Mouse (Mus musculus) MEL (cell line): ENCODE results near the gene Gm17581. TPM values are rescaled to one million over a fixed set of nuclear protein-coding genes. Genes with fewer than 3 reads are reported as not detected.

Experiments used
- DNase-seq: peaks from one replicate; pipeline ENCODE4 v3.0.0; 2011; ENCODE audit warnings: low read depth, low spot score
- H3K27ac ChIP-seq: 2 replicates; pipeline ENCODE4 v1.5.1; 2012; ENCODE audit warnings: low read depth, mild to moderate bottlenecking, control low read depth, low read length, moderate library complexity; ENCODE audit not compliant: control insufficient read depth
- H3K27me3 ChIP-seq, 2 experiments: fragments of 150-350 bp in 1 of 2; sonication (generic) in 1 of 2; 2 replicates each; pipeline ENCODE4 v1.6.1; 2012; ENCODE audit warnings: low read length in 2 of 2, mild to moderate bottlenecking in 2 of 2, improper control_type of control experiment in 1 of 2, moderate library complexity in 1 of 2; ENCODE audit not compliant: insufficient read depth in 2 of 2, control insufficient read depth in 1 of 2
- H3K36me3 ChIP-seq, 2 experiments: 2 replicates each; pipeline ENCODE4 v1.6.1; 2012 to 2014; ENCODE audit warnings: low read length in 2 of 2, improper control_type of control experiment in 1 of 2, inconsistent platforms in 1 of 2, mild to moderate bottlenecking in 1 of 2; ENCODE audit not compliant: insufficient read depth in 2 of 2, control insufficient read depth in 1 of 2
- H3K4me1 ChIP-seq, 2 experiments: fragments of 150-350 bp in 1 of 2; sonication (generic) in 1 of 2; 2 replicates each; pipeline ENCODE4 v1.6.1; 2012; ENCODE audit warnings: low read length in 2 of 2, improper control_type of control experiment in 1 of 2, mild to moderate bottlenecking in 1 of 2; ENCODE audit not compliant: insufficient read depth in 2 of 2, control insufficient read depth in 1 of 2
- H3K4me3 ChIP-seq, 2 experiments: fragments of 150-350 bp in 1 of 2; sonication (generic) in 1 of 2; 2 replicates each; pipeline ENCODE4 v1.5.1; 2012; ENCODE audit warnings: low read depth in 2 of 2, low read length in 2 of 2, mild to moderate bottlenecking in 2 of 2, moderate library complexity in 2 of 2, control low read depth in 1 of 2, improper control_type of control experiment in 1 of 2; ENCODE audit not compliant: control insufficient read depth in 1 of 2, insufficient read depth in 1 of 2
- H3K79me2 ChIP-seq: 2 replicates; pipeline ENCODE4 v1.6.1; 2012; ENCODE audit warnings: mild to moderate bottlenecking, low read length, moderate library complexity; ENCODE audit not compliant: control insufficient read depth, poor library complexity, insufficient read depth
- H3K9ac ChIP-seq: 2 replicates; pipeline ENCODE4 v1.6.1; 2012; ENCODE audit warnings: low read depth, mild to moderate bottlenecking, control low read depth, low read length, moderate library complexity; ENCODE audit not compliant: control insufficient read depth, poor library complexity, severe bottlenecking
- H3K9me3 ChIP-seq: fragments of 150-350 bp; sonication (generic); replicated peaks from 2 replicates; pipeline ENCODE4 v1.6.1; 2012; ENCODE audit warnings: mild to moderate bottlenecking, low read length, improper control_type of control experiment, moderate library complexity; ENCODE audit not compliant: insufficient read depth
- CTCF ChIP-seq, 3 experiments: IDR thresholded peaks in 2 of 3; conservative IDR thresholded peaks in 1 of 3; 2 replicates each; pipeline ENCODE4 v1.5.1; 2011 to 2012; ENCODE audit warnings: low read length in 3 of 3, low read depth in 2 of 3, mild to moderate bottlenecking in 2 of 3, improper control_type of control experiment in 1 of 3, inconsistent platforms in 1 of 3, mixed read lengths in 1 of 3, moderate library complexity in 1 of 3; ENCODE audit not compliant: control insufficient read depth in 1 of 3, insufficient read depth in 1 of 3, poor library complexity in 1 of 3, severe bottlenecking in 1 of 3
- E2F4 ChIP-seq: IDR thresholded peaks from 2 replicates; pipeline ENCODE4 v1.6.1; 2011; ENCODE audit warnings: low read depth, low read length, improper control_type of control experiment, borderline replicate concordance
- ELF1 ChIP-seq: IDR thresholded peaks from 2 replicates; pipeline ENCODE4 v1.6.1; 2014; ENCODE audit warnings: low read depth, mild to moderate bottlenecking, inconsistent platforms, low read length, improper control_type of control experiment, moderate library complexity
- EP300 ChIP-seq, 2 experiments: IDR thresholded peaks; 2 replicates each; pipeline ENCODE4 v1.6.1; 2011; ENCODE audit warnings: improper control_type of control experiment in 2 of 2, low read length in 2 of 2, low read depth in 1 of 2, mild to moderate bottlenecking in 1 of 2
- KAT2A ChIP-seq: conservative IDR thresholded peaks from 2 replicates; pipeline ENCODE4 v1.6.1; 2012; ENCODE audit warnings: low read depth, low read length, improper control_type of control experiment, inconsistent platforms
- MAX ChIP-seq: IDR thresholded peaks from 2 replicates; pipeline ENCODE4 v1.6.1; 2011; ENCODE audit warnings: low read length, improper control_type of control experiment
- MAZ ChIP-seq: IDR thresholded peaks from 2 replicates; pipeline ENCODE4 v1.6.1; 2012; ENCODE audit warnings: low read depth, mild to moderate bottlenecking, inconsistent platforms, low read length, improper control_type of control experiment
- MEF2A ChIP-seq: IDR thresholded peaks from 2 replicates; pipeline ENCODE4 v1.6.1; 2014; ENCODE audit warnings: low read depth, mild to moderate bottlenecking, inconsistent platforms, low read length, improper control_type of control experiment; ENCODE audit not compliant: poor library complexity, insufficient replicate concordance, severe bottlenecking; ENCODE audit errors: extremely low read depth
- POLR2AphosphoS5 ChIP-seq: IDR thresholded peaks from 2 replicates; pipeline ENCODE4 v1.6.1; 2012; ENCODE audit warnings: low read depth, borderline replicate concordance, mild to moderate bottlenecking, inconsistent platforms, low read length, moderate library complexity, mixed read lengths
- RAD21 ChIP-seq: IDR thresholded peaks from 2 replicates; pipeline ENCODE4 v1.6.1; 2011; ENCODE audit warnings: mild to moderate bottlenecking, low read depth, low read length, improper control_type of control experiment
- RCOR1 ChIP-seq: IDR thresholded peaks from 2 replicates; pipeline ENCODE4 v1.6.1; 2012; ENCODE audit warnings: low read depth, mild to moderate bottlenecking, inconsistent platforms, low read length, improper control_type of control experiment
- SIN3A ChIP-seq: IDR thresholded peaks from 2 replicates; pipeline ENCODE4 v1.6.1; 2012; ENCODE audit warnings: low read length, improper control_type of control experiment, inconsistent platforms
- TBP ChIP-seq: IDR thresholded peaks from 2 replicates; pipeline ENCODE4 v1.8.0; 2011; ENCODE audit warnings: low read depth, low read length, improper control_type of control experiment
- TCF12 ChIP-seq: IDR thresholded peaks from 2 replicates; pipeline ENCODE4 v1.6.1; 2014; ENCODE audit warnings: low read depth, mild to moderate bottlenecking, inconsistent platforms, low read length, improper control_type of control experiment, moderate library complexity
- polyA plus RNA-seq, 2 experiments: library from polyadenylated mRNA; stranded (reverse) in 1 of 2; unstranded in 1 of 2; fragments of >175 nt in 1 of 2; fragments of >200 nt in 1 of 2; gene quantifications; 2 replicates each; pipeline versions ENCODE4 v1.2.1 to v1.2.4; 2012; ENCODE audit warnings: low replicate concordance in 2 of 2, low read depth in 1 of 2; ENCODE audit not compliant: insufficient read length in 2 of 2, insufficient read depth in 1 of 2, missing spikeins in 1 of 2
- total RNA-seq: library from RNA; depleted of rRNA; stranded (reverse); fragments of 300-350 nt; gene quantifications from 2 replicates; pipeline ENCODE4 v1.2.3, GENCODE M21; 2012

Gm17581 gene
- total and polyA plus RNA-seq, 3 experiments, result not detected

- TF ChIP-seq EP300 (IDR thresholded peaks at IDR 0.05; ENCODE audit: low read depth in 1 of 2, low read length in 2 of 2) (no peak), MAZ (no peak), E2F4 (no peak), RCOR1 (no peak), RAD21 (no peak), KAT2A (no peak), MAX (no peak), CTCF (IDR thresholded peaks at IDR 0.05 in 2 of 3, conservative IDR thresholded peaks at IDR 0.05 in 1 of 3; ENCODE audit: control insufficient read depth in 1 of 3, insufficient read depth in 1 of 3, low read depth in 2 of 3, low read length in 3 of 3, poor library complexity in 1 of 3, severe bottlenecking in 1 of 3) (no peak), TBP (no peak)
Observed at GRCm38 (mm10) chr2:155724036-155724435, 11.6 kb downstream of the Gm17581 start.

GRCm38 (mm10) chr2:155720585-155720984 is 15.1 kb downstream of the Gm17581 start:
- Histone ChIP-seq H3K27me3 (no peaks in the 10 kb centered on the region), H3K36me3 (peaks cover 0 to 3% of the 10 kb centered on the region in 2 experiments; a peak in 1 of 4 replicates), H3K9me3 (no peaks in the 10 kb centered on the region), H3K9ac (no peak overlapping the region), H3K27ac (no peak overlapping the region), H3K79me2 (no peaks in the 10 kb centered on the region), H3K4me3 (no peak overlapping the region), H3K4me1 (no peaks in the 10 kb centered on the region)
- no peak for TF ChIP-seq POLR2AphosphoS5
- TF ChIP-seq TCF12, result no peak
- TF ChIP-seq SIN3A, result no peak
- TF ChIP-seq ELF1, result no peak
- TF ChIP-seq MEF2A, result no peak
- DNase-seq, result no peak

More at GRCm38 (mm10) chr2:155724036-155724435, 11.6 kb downstream of the Gm17581 start:
- Histone ChIP-seq H3K27ac (no peak overlapping the region), H3K79me2 (no peaks in the 10 kb centered on the region), H3K4me1 (peaks cover 0 to 6% of the 10 kb centered on the region in 2 experiments; a peak in 2 of 4 replicates), H3K9ac (no peak overlapping the region), H3K4me3 (no peak overlapping the region), H3K27me3 (no peaks in the 10 kb centered on the region), H3K36me3 (no peaks in the 10 kb centered on the region; a peak in 3 of 4 replicates), H3K9me3 (no peaks in the 10 kb centered on the region)
- no peak for DNase-seq
